Mouse (Mus musculus): ENCODE results near the gene Rbms3.

Rbms3 gene

DNA sequence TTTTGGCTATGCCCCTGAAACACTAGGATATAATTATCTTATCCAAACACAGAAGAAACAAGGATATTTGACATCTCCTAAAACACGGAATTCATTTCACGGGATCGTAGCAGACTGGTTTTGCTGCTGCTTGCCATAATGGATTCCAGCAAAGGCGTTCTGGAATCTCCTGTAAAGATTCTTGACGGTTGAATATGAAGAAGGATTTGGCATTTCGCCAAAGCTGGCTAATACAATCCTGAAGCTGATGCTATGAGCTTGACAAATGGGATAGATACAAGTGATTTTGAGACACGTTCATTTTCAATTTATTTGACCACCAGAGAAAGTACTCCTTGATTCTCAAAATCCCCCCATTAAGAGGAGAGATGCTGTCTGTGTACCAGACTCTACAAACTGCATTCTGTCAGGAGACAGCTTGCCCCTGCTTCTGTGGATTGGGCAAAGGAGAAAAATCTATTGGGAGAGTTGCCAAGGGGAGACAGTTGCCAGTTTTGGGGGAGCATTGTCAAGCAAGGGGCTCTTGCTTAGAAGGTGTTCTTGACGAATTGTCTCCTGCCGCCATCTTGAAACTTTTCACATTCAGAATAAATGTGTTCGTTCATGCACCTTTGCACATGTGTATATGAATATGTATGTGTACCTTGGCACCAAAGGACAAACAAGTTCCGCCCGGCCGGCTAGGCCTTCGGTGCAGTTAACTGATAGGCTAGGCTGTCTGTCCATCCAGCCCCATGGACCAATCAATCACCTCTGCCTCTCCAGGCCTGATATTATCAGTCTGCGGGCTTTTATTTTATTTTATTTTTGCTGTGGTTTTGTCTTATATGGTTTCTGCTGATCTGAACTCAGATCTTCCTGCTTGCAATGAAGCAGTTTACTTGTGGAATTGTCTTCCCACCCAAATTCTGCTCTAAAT, 442.3 kb downstream of the Rbms3 start:
- no peak for DNase-seq (ENCODE audit: low read depth)

DNA sequence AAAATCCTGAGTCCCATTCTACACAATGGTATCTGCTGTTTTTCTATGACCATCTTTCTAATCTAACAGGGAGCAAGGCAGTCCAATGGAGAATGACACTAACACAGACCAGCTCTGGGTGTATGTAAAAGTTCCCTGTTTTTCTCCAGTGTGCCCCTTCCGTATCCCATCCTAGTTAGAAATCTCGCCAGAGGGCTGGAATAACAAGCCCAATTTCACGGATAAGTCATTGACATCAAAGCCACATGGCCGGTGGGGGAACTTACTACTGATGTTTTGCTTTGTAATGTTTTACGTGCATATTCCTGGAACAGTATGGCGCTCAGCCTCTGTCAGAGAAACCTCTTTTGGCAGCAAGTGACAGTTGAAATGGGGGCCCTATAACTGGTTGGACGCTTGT, 449.1 kb downstream of the Rbms3 start:
- DNase-seq (ENCODE audit: low read depth), result no peak

DNA sequence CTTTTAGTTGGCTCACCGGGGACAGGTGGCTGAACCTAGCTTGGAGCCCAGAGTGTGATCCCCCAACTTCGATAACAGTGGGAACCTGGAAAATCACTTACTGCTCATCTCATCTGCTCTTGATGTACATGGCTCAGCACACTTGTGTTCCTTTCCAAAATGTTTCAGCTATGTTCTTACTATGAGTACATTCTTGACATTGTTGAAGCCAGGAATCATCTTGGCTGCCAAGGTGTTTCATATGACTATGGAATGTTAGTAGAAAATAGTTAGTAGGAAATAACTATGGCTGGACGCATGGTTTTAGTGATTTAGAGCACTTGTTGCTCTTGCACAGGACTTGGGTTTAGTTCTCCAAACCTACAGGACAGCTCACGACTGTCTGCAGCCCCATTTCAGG, 451.3 kb downstream of the Rbms3 start:
- DNase-seq (ENCODE audit: low read depth), result no peak

DNA sequence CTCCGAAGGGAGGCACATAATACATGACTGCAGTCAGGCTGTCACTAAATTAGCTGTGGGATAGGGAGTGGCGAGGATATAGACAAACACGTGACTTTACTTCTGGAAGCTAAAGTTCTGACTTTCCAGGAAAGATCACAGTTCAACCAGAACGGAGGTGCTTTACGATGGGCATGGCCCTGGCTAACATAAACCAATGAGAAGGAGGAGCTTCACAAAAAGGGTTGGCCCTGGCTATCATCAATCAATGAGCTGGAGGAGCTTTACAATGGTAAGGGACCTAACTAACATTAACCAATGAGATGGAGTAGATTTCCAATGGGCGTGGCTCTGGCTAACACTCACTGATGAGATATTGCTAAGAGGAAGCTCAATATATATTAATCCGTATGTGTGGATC, 457.2 kb downstream of the Rbms3 start:
- DNase-seq (ENCODE audit: low read depth), result no peak

DNA sequence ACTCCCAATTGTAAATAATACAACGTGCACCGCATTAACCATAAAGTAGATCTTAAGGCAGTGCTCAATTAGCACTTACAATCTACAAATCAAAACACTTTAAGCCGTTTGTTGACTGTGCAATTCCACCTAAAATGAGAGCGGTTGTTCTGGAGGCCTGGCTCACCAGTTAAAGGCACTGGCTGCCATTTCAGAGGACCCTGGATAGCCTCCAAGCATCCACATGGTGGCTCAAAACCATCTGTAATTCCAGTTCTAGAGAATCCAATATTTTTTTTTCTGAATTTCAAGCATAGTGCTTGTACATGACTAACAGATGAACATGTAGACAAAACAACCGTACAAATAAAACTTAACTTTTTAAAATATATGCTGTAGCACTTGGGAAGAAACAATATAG, 460.5 kb downstream of the Rbms3 start:
- DNase-seq (ENCODE audit: low read depth), result no peak

DNA sequence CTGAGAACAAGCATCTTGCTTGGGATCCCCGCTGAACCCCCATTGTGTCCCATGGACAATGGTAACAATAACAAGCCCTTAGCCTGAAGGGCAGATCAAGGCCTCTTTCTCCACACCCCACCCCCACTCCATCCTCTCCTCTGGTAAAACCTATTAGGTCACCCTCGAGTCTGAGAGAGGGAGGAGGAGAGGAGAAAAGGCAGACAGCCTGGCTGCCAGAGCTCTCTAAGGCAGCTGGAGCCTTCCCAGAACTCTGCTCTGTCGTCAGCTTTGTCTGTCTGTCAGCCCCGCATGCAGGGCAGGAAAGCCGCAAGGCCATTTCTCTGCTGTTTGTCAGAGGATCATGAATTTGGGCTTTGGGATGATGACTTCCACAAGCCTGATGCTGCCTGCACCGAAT, 466.6 kb downstream of the Rbms3 start:
- DNase-seq (ENCODE audit: low read depth), result no peak

DNA sequence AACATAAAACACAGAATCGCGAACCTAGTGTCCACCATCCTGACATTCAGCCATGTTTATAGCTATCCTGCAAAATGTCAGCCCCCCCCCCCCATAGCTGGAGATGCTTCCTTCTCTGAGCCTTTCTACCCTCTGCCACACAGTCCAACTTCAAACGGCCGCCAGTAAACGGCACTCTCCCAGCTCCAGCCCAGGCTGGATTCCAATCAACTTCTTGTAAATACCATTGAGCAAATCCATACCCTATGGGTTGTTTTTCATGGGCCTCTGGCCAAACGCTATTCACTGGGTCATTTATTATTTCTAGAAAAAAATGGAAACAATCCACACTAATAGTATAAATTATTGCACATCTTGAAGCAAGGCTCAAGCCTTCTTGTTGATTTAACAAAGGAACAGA, 468.6 kb downstream of the Rbms3 start:
- no peak for DNase-seq (ENCODE audit: low read depth)

DNA sequence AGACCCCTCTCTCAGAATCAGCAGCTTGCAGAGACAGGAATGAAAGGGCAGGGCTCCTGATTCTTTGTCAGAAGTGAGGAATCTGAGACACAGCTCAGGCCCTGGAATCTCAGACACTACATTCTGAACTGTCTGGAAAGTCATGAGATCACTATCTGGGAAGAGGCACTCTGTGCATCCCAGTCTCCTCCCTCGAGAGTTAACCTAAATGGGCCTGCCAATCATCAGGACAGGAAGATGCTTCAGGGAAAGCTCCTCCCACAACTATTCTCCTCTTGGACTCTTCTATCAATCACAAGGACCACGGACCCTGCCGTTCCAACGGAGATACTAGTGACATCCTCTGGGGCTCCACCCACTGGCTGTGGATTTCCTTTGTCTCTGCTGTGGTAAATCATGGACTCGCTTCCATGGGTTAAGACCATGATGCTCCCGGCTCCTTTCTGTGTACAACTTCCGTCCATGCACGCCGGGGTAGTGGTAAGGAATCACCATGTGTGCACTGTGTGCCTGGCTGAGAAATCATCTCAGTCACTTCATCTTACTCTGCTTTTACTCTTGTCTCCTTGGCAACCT, 473.3 kb downstream of the Rbms3 start:
- no peak for DNase-seq (ENCODE audit: low read depth)

DNA sequence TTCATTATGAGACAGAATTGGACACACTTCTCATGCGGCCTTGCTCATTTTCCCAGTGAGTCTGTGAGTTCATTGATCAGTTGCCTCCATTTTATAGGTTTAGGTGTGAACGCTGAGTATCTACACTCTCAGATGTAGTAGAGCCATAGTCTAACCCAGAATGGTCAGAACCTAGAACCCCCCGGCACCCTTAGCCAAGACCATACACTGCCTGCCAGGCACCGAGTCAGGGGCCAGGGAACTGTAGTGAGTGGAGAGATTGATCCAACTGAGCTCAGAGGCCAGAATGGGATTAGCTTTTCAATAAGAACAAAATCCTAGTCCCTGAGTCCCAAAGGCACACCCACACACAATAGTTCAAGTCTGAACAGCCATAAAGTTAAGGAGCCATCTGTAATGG, 475.1 kb downstream of the Rbms3 start:
- DNase-seq (ENCODE audit: low read depth), result no peak

DNA sequence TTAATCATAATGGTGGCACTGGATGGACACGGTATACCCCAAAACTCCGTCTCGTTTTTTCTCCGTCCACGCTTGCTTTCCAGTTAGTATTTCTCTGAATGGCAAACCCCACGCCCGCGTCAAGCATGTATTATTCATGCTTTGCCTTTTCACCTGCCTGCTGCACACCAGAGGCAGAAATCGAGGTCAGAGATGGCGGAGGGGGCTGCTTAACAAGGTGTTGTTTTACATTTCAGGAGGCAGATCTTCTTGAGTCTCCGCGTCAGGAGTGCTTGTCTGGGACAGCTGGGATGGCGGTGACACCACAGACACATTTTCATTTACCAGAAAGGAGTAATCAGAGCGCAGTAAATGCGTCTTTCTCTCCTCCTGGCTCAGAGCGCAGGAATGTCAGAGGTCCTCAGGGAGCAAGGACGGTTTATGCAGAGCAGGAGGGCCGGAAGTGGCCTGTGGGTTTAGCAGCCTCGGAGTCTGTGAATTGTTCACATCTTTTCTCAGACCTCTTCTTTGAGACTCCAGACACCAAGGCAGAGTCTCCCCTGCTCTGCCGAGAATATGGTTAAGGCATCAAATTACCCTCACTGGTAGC, 475.9 kb downstream of the Rbms3 start:
- DNase-seq (ENCODE audit: low read depth), result no peak

DNA sequence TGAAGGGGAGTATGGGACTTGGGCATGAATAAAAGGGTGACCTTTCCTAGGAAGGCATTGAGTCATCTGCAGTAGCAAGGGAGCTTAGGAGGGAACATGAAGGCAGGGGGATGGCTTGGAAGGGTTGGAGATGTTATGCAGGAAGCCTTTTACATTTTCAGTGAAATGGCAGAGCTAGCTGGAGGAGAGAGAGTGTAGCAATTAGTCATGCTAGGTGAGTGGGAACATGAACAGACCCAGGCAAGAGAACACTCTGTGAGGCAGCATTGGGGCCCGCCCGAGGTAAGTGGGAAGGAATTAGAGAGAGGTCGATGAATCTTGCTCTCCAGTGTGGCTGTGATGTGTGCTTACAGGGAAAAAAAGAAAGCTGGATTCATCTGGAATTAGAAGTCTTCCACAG, 477.8 kb downstream of the Rbms3 start:
- no peak for DNase-seq (ENCODE audit: low read depth)

DNA sequence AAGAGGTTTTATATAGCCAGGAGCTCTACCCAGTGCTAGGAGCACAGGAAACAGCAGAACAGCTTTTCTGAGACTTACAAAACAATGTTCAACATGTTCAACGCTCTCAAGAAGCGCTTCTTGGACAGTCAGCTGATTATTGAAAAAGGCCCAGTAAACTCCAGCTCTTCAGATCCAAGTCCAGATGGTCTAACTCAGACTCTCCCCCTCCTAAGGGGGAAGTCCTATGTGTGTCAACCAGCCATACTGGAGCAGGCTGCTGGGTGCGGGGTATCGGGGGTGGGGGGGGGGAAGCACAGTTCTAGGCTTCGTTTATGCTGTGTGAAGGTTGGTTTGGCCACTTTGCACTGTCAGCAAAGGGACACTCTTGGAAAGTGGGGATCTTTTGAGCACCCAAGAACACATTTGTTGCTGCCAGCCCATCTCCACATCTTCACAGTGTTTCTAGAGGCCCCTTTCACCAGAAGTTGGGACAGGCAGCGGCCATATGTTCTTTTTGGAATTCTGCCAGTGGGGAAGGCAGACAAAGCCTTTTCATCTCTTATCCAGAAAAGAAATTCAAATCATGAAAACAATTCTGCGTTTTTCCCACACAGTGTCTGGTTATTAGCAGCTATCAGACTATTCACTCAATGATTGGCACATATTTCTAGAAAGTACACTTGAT, 485.5 kb downstream of the Rbms3 start:
- DNase-seq (ENCODE audit: low read depth), result no peak

DNA sequence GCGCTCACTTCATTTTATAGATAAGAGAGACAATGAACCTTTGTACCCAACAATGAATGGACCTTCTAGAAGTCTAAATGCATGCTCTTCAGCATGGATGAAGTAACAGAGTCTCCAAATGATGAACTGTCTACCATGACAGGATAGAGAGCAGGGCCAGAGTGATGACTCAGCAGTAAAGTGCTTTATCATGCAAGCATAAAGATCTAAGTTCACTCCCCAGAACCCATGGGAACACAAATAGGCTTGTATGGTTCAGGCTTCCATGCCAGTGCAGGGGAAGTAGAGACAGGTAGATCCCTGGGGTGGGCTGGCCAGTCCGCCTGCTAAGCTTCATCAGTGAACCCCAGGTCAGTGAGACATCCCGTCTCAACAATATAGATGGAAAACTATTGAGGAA, 489.7 kb downstream of the Rbms3 start:
- DNase-seq (ENCODE audit: low read depth), result no peak

DNA sequence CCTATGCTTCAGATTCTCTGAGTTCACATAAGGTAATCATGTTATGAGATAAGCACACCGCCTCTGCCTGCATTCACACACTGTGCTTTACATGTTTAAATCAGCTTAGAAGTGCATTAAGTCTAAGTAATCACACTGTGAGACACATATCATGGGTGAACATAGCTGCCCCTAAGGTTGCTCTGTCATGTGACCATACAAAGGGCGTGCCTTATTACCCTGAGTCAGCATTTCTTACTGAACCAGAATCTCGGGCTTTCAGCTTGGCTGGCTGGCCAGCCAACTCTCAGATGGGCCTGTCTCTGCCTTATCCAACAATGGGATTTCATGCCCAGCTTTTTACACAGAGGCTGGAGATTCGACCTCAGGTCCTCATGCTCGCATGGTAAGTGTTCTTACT, 493.3 kb downstream of the Rbms3 start:
- DNase-seq (ENCODE audit: low read depth), result no peak

DNA sequence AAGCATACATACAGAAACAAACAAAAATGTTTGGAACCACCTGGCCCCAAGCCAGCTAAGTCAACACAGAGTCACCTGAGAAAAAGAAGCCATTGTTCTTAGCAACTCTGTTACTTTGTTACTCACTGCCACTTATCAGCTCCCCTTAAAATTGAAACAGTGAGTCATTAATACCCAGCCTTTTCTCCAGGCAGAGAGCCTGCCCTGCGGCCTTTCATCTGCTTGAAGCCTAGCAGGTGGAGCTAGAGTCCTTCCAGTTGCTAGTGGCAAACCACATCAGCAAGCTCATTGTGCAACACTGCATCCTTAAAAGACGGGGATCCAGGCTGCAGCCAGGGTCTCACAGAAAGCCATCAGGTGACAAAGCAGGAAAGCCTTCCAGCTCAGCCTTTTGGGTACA, 495.7 kb downstream of the Rbms3 start:
- no peak for DNase-seq (ENCODE audit: low read depth)

DNA sequence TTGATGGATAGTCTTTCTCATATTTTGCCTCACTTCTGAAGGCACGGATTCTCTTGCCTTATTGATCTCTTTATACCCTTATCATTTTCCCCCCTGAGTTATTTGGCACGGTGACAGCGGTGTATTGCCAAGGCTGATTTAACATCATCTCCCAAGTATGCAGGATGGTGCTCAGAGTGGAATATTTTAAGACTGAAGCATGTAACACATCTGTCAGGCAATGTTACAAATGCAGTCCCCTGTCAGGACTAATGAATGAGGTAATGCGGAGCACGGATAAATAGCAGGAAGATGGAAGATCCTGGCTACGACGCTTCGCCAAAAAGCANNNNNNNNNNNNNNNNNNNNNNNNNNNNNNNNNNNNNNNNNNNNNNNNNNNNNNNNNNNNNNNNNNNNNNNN, 502.9 kb downstream of the Rbms3 start:
- no peak for DNase-seq (ENCODE audit: low read depth)

DNA sequence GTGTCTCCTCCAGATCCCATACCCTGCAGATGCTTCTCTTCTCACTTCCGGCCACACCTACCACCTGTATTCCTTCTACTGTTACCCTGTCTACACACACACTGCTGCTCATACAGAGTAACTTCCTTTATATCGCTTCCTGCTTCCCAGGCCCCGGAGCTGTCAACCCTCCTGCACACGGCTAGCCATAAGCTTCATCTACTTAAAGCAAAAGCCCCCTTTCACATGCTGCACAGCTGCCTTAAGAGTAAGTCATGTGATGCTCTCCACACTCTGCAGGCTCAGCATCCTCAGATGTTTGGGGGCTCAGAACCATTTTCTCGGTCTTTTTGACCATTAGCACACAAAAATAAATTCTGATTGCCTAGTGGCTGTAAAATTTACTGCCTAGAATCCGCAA, 503.9 kb downstream of the Rbms3 start:
- no peak for DNase-seq (ENCODE audit: low read depth)

DNA sequence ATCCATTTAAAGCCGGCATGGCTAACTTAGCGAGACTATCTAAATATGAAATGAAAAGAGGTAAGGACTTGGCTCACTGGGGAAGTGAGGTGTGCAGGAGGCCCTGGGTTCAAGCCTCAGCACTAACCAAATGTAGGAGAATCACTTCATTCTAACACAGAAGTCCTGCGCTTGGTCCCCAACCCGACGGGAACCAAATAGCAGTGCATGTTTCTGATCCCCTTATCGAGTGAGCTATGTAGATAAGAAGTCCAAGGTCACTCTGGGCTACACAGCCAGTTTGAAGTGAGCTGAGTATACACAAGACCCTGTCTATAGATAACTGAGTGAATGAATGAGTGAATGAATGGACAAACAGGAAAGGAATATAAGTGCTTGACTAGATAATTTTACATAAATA, 508.1 kb downstream of the Rbms3 start:
- no peak for DNase-seq (ENCODE audit: low read depth)

DNA sequence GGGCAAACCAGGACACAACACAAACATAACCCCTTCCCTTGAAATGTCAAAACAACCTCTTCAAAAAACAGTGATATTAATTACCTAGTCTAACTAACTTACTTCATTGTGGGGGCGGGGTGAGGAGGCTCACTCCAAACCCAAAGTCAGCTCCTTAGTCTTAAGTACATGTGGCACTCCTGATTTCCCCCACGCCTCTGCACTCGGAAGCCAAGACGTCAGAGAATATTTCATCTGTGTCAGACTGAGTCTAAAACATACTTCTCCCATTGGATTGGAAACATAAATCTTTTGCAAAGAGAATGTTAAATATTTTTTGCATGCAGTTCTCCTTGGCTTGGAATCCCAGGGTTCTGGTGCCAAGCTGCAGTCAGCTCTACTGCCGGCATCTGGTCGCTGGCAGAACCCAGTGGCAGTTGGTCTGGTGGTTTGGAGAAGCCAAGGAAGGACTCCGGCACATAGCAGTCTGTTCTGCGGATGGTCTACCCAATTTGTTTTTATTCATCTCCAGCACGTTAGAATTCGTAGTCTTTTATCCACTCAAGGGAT, 512.5 kb downstream of the Rbms3 start:
- no peak for DNase-seq (ENCODE audit: low read depth)

DNA sequence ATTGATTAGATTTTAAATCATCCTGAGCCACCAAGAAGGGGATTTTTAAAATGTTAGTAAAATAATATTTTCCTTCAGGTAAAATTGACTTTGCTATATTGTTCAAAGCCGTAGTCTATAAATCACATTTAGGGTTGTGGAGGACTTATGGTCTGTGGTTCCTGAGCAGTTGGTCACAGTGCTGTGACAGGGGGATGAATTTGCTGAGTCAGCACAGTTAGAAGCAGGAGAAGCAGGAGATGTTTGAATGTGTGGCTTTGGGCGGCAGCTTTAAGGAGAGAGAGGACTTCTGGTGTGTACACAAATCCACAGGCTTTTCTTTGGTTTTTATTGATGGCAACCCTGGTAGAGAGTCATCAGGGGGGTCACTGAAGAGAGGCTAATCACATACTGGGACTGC, 514.1 kb downstream of the Rbms3 start:
- DNase-seq (ENCODE audit: low read depth), result no peak

DNA sequence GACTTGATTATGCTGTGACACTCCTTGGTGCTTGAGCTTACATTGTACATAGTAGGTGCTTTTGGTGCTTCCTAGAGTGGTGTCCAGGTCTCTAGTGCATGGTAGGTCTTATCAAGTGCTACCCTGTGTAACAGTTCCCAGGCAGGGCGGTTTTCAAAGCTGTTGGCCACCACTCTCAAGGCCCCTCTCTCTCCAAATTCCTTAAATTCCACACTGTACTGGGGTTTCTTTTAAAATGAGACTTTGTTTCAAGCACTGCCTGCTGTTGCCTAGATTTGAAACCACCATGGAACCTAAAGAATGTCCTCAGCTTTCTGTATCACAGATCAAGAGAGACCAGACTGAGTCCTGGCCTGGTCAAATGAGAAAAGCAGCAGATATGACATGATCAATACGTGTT, 516.1 kb downstream of the Rbms3 start:
- DNase-seq (ENCODE audit: low read depth), result no peak

DNA sequence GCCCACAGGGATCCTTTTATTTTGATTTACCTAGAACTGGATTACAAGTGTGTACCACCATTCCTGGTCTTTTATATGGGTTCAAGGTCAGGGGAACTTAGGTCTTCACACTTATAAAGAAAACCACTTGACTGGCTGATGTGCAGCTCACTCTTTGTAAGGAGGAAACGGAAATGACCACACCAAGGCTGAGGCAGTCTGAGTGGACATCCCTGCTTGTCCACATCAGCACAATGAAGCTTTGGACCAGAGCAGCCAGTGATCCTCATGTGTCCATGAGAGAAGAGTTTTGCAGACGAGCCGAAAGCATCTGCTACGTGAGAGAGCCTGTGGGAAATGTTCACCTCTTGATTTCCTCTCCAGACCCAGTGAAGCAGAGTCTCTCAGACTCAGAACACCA, 521.8 kb downstream of the Rbms3 start:
- no peak for DNase-seq (ENCODE audit: low read depth)
